Mouse (Mus musculus) embryonic facial prominence, embryonic 14.5 days (tissue): Measurements from ENCODE around the gene Fzr1. TPM values are rescaled to one million over a fixed set of nuclear protein-coding genes. Genes with fewer than 3 reads are reported as not detected.

ENCODE experiments used
- ATAC-seq: fragments of 200-750 bp; cut with Nextera tagmentation; 2 replicates; pipeline ENCODE4 v1.8.0; 2017; ENCODE audit warnings: low read depth, moderate number of reproducible peaks, moderate TSS enrichment
- DNase-seq: peaks from one replicate; pipeline ENCODE4 v3.0.0-alpha.2; 2015; ENCODE audit warnings: low spot score
- H3K27ac ChIP-seq: fragments of 300-500 bp; sonication (generic); replicated peaks from 2 replicates; pipeline ENCODE4 v1.5.1; 2014; ENCODE audit warnings: low read depth, mild to moderate bottlenecking, low read length, moderate library complexity
- H3K27me3 ChIP-seq: fragments of 300-500 bp; sonication (generic); replicated peaks from 2 replicates; pipeline ENCODE4 v1.6.1; 2014; ENCODE audit warnings: low read length; ENCODE audit not compliant: control insufficient read depth, insufficient read depth
- H3K36me3 ChIP-seq: fragments of 300-500 bp; sonication (generic); 2 replicates; pipeline ENCODE4 v1.6.1; 2014; ENCODE audit warnings: low read length, mixed read lengths; ENCODE audit not compliant: control insufficient read depth, insufficient read depth
- H3K4me1 ChIP-seq: fragments of 300-500 bp; sonication (generic); 2 replicates; pipeline ENCODE4 v1.6.1; 2014; ENCODE audit warnings: antibody characterized with exemption, low read length; ENCODE audit not compliant: control insufficient read depth, insufficient read depth
- H3K4me2 ChIP-seq: fragments of 300-500 bp; sonication (generic); 2 replicates; pipeline ENCODE4 v1.6.1; 2014; ENCODE audit warnings: low read depth, mild to moderate bottlenecking, low read length, moderate library complexity, mixed read lengths
- H3K4me3 ChIP-seq: fragments of 300-500 bp; sonication (generic); 2 replicates; pipeline ENCODE4 v1.5.1; 2014; ENCODE audit warnings: low read depth, mild to moderate bottlenecking, low read length
- H3K9ac ChIP-seq: fragments of 300-500 bp; sonication (generic); 2 replicates; pipeline ENCODE4 v1.6.1; 2014; ENCODE audit warnings: low read depth, mild to moderate bottlenecking, low read length, moderate library complexity, mixed read lengths
- H3K9me3 ChIP-seq: fragments of 300-500 bp; sonication (generic); 2 replicates; pipeline ENCODE4 v1.6.1; 2016; ENCODE audit warnings: low read length; ENCODE audit not compliant: control insufficient read depth
- WGBS: fragments of 180-500 bp; shearing (Covaris S2); extraction: QIAGEN DNeasy Blood & Tissue Kit; methylation state at CpG from one replicate; pipeline ENCODE4 v1.1.7; 2014; 5-methylcytosine and 5-hydroxymethylcytosine counted together
- polyA plus RNA-seq: library from polyadenylated mRNA; unstranded; fragments of >200 nt; fragmentation: Nextera tagmentation; extraction: Ambion mirVana; gene quantifications from 2 replicates; pipeline ENCODE4 v1.2.1, GENCODE M21; 2014

Gene Fzr1
- polyA plus RNA-seq, 1 experiment from 2014 or later: 69.5 TPM

GRCm38 (mm10) chr10:81329194-81329975 lies 48.9 kb downstream of the Fzr1 start:
- H3K9ac ChIP-seq: peak overlapping the region; percentile 44
- no peaks in the 10 kb centered on the region for H3K9me3 ChIP-seq
- H3K27me3 ChIP-seq: peaks cover 18% of the 10 kb centered on the region
- 55% methylated on average over 10 of the region's 10 CpGs for WGBS
- ATAC-seq (peak; percentile 80), DNase-seq (peak; percentile 94)
- H3K4me3 ChIP-seq: no peak overlapping the region
- peak overlapping the region; percentile 34 for H3K4me2 ChIP-seq
- peaks cover 30% of the 10 kb centered on the region for H3K36me3 ChIP-seq
- peaks cover 24% of the 10 kb centered on the region for H3K4me1 ChIP-seq
- H3K27ac ChIP-seq: peak overlapping the region; percentile 90

GRCm38 (mm10) chr10:81328386-81328785 lies 49.9 kb downstream of the Fzr1 start, which contains the start of gene Tbxa2r:
Tbxa2r (plus strand) TSS chr10:81328731.
- H3K27ac ChIP-seq: peak within 1 kb of the TSS; percentile 90
- 24% methylated on average over 9 of the region's 10 CpGs for WGBS

DNA sequence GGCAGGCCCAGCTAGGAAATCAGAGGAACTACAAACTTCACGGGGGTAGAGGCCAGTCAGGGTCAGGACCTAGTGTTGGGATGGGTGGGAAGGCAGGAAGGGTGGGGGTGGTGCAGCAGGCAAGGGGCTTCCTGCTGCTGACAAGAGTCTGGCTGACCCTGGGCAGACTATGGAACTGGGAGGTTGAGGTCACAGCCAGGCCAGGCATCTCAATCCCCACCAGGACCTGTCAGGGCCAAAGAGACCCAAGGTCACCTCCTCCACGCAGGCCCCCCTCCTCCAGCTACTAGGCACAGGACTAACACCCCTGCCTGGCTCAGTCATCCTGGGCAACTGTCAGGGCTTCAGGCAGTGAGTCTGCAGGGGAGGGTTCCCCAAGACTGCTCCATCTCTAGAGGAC lies 50.4 kb downstream of the Fzr1 start:
- ATAC-seq (no peak), DNase-seq (no peak)
- 0 out of 2 replicates have a peak overlapping the region, but pooled peaks have one; percentile 34 for H3K4me2 ChIP-seq
- peaks cover 12% of the 10 kb centered on the region for H3K27me3 ChIP-seq
- H3K9ac ChIP-seq: peak overlapping the region; percentile 34; the same call in 1 of the 2 replicates
- no peak overlapping the region for H3K4me3 ChIP-seq
- no peak overlapping the region for H3K27ac ChIP-seq
- peaks cover 44% of the 10 kb centered on the region for H3K36me3 ChIP-seq
- H3K9me3 ChIP-seq: no peaks in the 10 kb centered on the region
- WGBS: 23% methylated on average over 1 of the region's 2 CpGs
- H3K4me1 ChIP-seq: peaks cover 24% of the 10 kb centered on the region

More at GRCm38 (mm10) chr10:81328386-81328785, 49.9 kb downstream of the Fzr1 start, which contains the start of gene Tbxa2r:
- DNase-seq (no peak), ATAC-seq (no peak)
- peak within 1 kb of the TSS; percentile 44 for H3K9ac ChIP-seq
- peaks cover 40% of the 10 kb centered on the region for H3K36me3 ChIP-seq
- peaks cover 17% of the 10 kb centered on the region for H3K27me3 ChIP-seq
- no peak within 1 kb of the TSS for H3K4me3 ChIP-seq
- H3K4me1 ChIP-seq: peaks cover 24% of the 10 kb centered on the region
- H3K4me2 ChIP-seq: peak within 1 kb of the TSS; percentile 34
- H3K9me3 ChIP-seq: no peaks in the 10 kb centered on the region

- ATAC-seq: no peak
- Histone ChIP-seq H3K27me3 (0 out of 2 replicates have a peak, but pooled peaks cover 3% of the 10 kb centered on the region), H3K27ac (no peak overlapping the region), H3K36me3 (peaks cover 52% of the 10 kb centered on the region), H3K4me3 (no peak overlapping the region), H3K9me3 (no peaks in the 10 kb centered on the region), H3K9ac (no peak overlapping the region), H3K4me2 (no peak overlapping the region), H3K4me1 (peaks cover 24% of the 10 kb centered on the region)
- 73% methylated on average over 5 of the region's 6 CpGs for WGBS
- DNase-seq: no peak
Measured at GRCm38 (mm10) chr10:81326858-81327257, 51.5 kb downstream of the Fzr1 start.

GRCm38 (mm10) chr10:81325781-81326180 lies 52.5 kb downstream of the Fzr1 start:
- Histone ChIP-seq H3K36me3 (peaks cover 52% of the 10 kb centered on the region), H3K9ac (no peak overlapping the region), H3K27me3 (no peaks in the 10 kb centered on the region), H3K9me3 (no peaks in the 10 kb centered on the region), H3K4me1 (peaks cover 24% of the 10 kb centered on the region), H3K27ac (no peak overlapping the region), H3K4me2 (no peak overlapping the region), H3K4me3 (no peak overlapping the region)
- ATAC-seq (no peak), DNase-seq (no peak)
- WGBS: 95% methylated on average over 18 of the region's 18 CpGs

DNA sequence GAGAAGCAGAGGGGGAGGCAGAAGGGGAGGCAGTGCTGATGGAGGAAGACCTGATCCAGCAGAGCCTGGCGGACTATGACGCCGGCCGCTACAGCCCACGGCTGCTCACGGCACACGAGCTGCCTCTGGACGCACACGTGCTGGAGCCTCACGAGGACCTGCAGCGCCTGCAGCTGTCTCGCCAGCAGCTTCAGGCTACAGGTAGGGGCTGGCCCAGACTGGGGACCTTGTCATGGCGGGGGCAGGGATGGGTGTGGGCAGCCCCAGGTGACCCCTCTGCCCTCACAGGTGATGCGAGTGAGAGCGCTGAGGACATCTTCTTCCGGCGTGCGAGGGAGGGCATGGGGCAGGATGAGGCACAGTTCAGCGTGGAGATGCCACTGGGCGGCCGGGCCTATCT lies 53.1 kb downstream of the Fzr1 start:
- Histone ChIP-seq H3K36me3 (peaks cover 52% of the 10 kb centered on the region), H3K4me1 (peaks cover 21% of the 10 kb centered on the region), H3K27me3 (no peaks in the 10 kb centered on the region), H3K4me3 (no peak overlapping the region), H3K9ac (no peak overlapping the region), H3K27ac (no peak overlapping the region), H3K9me3 (no peaks in the 10 kb centered on the region), H3K4me2 (no peak overlapping the region)
- 90% methylated on average over 21 of the region's 21 CpGs for WGBS
- ATAC-seq (no peak), DNase-seq (no peak)

DNA sequence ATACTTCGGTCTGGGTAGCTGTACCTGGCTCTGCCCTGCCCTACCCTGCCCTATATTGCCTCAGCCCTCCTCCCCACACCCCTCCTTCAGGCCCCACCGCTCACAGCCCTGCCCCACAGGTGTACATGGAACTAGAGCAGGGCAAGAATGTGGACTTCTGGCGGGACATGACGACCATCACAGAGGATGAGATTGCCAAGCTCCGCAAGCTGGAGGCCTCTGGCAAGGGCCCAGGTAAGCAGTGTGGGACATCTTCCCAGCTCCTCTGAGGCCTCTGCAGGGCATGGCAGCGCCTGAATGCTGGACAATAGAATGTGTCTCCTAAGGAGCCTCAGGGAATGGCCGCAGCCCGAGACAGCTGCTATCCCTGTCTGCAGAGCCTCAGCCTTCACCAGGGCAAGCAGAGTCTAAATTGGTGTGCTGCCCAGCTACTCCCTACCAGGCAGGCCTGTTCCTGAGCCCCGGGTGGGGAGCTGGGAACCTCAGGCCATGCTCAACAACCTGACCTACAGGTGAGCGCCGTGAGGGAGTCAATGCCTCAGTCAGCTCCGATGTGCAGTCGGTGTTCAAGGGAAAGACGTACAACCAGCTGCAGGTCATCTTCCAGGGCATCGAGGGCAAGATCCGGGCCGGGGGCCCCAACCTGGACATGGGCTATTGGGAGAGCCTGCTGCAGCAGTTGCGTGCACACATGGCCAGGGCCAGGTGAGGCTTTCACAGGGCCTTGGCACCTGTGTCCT lies 54.4 kb downstream of the Fzr1 start:
- Histone ChIP-seq H3K9me3 (no peaks in the 10 kb centered on the region), H3K36me3 (peaks cover 52% of the 10 kb centered on the region), H3K4me2 (no peak overlapping the region), H3K4me3 (no peak overlapping the region), H3K4me1 (peaks cover 16% of the 10 kb centered on the region), H3K27me3 (no peaks in the 10 kb centered on the region), H3K9ac (no peak overlapping the region), H3K27ac (no peak overlapping the region)
- ATAC-seq (no peak), DNase-seq (no peak)
- 92% methylated on average over 18 of the region's 18 CpGs for WGBS

- no peak for ATAC-seq
- H3K36me3 ChIP-seq: peaks cover 59% of the 10 kb centered on the region
Measured at GRCm38 (mm10) chr10:81323141-81323775, 55.1 kb downstream of the Fzr1 start.

More at GRCm38 (mm10) chr10:81323141-81323775, 55.1 kb downstream of the Fzr1 start:
- Histone ChIP-seq H3K9me3 (no peaks in the 10 kb centered on the region), H3K4me1 (peaks cover 9% of the 10 kb centered on the region), H3K4me3 (no peak overlapping the region), H3K9ac (no peak overlapping the region), H3K4me2 (no peak overlapping the region), H3K27me3 (no peaks in the 10 kb centered on the region), H3K27ac (no peak overlapping the region)
- 92% methylated on average over 23 of the region's 23 CpGs for WGBS
- no peak for DNase-seq
